Mouse (Mus musculus): Measurements from ENCODE around the gene Fnip1. TPM values are rescaled to one million over a fixed set of nuclear protein-coding genes. Genes with fewer than 3 reads are reported as not detected.

Fnip1 gene
- total RNA-seq, 2 experiments from 2014 or later, result 19.2 to 19.5 TPM

DNA sequence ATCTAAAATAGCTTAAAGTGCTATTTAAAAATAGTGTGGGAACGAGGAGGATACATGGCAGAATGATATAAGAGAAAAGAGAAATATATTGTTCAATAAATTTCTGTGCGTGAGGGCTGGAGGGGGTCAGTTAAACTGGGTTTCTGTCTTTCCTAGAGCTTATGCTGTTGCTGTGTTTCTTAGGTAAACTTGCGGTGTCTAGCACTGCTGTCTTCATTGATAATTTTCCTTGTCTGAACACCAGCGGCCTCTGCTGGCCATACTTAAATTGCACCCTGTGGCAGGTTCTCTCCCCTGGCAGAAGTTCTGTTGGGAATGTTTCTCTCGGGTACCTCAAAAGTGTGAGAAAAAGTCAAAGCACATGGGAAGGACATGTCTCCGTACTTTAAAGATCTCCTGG, 96.9 kb downstream of the Fnip1 start:
- intact Hi-C loops (cut with DNase I), result loop anchor here (10.0 kb wide), 1 partner anchor 530 kb away; no protein-coding TSS in a partner anchor
- peak; percentile 70 for DNase-seq

DNA sequence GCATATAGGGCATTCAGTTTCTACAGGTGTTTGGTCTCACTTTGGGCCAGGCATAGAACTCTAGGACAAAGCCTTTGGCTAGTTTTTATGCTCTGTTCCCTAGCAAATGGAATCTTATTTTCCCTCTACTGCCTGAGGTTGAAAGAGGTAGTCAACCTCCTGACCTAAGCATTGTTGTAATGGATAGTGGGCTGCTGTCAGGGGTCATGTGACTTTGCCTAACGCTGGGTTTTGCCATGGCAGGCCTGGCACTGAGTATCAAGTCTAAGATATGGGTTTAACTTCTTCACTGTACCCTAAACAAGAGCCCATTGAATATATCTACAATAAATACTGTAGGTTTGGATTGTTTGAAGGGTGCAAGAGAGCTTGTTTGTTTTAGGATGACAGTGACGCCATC, 101.0 kb downstream of the Fnip1 start:
- intact Hi-C loops (cut with DNase I), result loop anchor here (10.0 kb wide), 1 partner anchor 534 kb away; no protein-coding TSS in a partner anchor
- DNase-seq, result no peak

GRCm38 (mm10) chr11:54539486-54539885, 101.5 kb downstream of the Fnip1 start:
- intact Hi-C loops (cut with DNase I), result loop anchor here (10.0 kb wide), 1 partner anchor 535 kb away; no protein-coding TSS in a partner anchor
- no peak for DNase-seq

DNA sequence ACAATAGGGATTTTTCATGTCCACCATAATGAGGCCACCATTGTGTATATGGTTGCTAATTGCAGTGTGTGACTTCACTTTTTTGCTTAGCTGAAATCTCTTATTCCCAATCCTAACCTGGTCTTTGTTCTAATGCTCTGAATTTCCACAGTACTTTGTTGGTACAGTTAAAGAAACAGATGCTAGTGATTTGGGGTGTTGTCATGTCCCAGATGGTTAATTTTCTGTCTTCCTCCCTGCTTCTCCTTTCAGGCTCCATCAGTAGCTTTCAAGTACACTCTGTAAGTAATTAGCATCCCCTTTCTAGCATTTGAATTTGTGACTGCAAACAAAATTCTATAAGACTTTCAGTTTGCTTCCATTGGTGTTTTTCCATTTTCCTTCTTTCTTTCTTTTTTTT, 102.3 kb downstream of the Fnip1 start:
- intact Hi-C loops (cut with DNase I), result no loop called here
- no peak for DNase-seq

GRCm38 (mm10) chr11:54542414-54542813, 104.4 kb downstream of the Fnip1 start:
- intact Hi-C loops (cut with DNase I), result no loop called here

DNA sequence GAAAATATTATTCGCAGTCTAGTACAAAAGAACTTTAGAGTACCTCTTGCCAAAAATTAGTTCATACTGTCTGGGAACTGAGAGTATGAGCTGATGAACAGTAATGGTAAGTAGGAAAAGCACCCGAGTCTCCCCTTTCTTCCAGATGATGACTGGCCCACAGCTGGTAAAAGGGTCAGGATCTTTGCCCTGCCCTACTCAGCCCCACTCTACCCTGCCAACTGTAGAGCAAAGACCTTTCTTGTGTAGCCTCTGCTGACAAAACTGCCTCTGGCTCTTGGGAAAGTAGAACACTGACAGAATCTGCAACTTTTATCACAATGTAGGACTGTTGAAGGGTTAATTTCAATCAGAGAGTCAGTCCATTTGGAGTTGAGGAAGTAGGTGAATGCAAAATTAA, 117.0 kb downstream of the Fnip1 start:
- intact Hi-C loops (cut with DNase I), result no loop called here
- DNase-seq, result no peak

More at GRCm38 (mm10) chr11:54542414-54542813, 104.4 kb downstream of the Fnip1 start:
- DNase-seq, result no peak

DNA sequence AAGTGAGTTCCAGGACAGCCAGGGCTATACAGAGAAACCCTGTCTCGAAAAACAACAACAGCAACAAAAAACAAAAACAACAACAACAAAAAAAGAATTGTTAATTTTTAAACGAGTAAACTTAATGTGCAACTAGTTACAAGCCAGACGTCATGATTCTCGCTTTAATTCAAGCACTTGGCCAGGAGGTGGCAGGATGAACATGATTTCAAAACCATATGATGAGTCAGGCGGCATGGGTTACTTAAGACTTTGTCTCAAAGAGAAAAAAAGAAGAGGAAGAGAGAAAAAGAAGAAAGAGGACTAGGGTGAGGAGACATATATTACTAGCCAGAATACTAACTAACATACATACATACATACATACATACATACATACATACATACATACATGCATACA, 124.8 kb downstream of the Fnip1 start:
- intact Hi-C loops (cut with DNase I), result loop anchor here (10.0 kb wide), 1 partner anchor 302 kb away; the partner anchor contains the start of genes Hint1 and Lyrm7
- peak; percentile 3 for DNase-seq

Other genes starting within 250 kb of the Fnip1 start
- not detected for gene Csf2, start 188.5 kb upstream of the Fnip1 start, total RNA-seq (2021)
- gene Il3, start 170.9 kb upstream of the Fnip1 start, total RNA-seq (2021), result not detected
- gene Acsl6, start 134.4 kb upstream of the Fnip1 start, total RNA-seq (2021), result 10 to 100 TPM; 89.8 to 95.8 TPM
- not detected for gene Meikin, start 67.5 kb upstream of the Fnip1 start, total RNA-seq (2021)
- 10 to 100 TPM; 34.2 to 37.9 TPM for gene Rapgef6, start 84.6 kb downstream of the Fnip1 start, total RNA-seq (2021)

Data from left cerebral cortex, postnatal 4 days (tissue).